Mouse (Mus musculus) liver, postnatal 0 days (tissue): ENCODE measurements at regions not wholly inside any gene's neighbourhood (a gene's known extent, or its start where the extent isn't known, plus 50 kb on each side); places are given as distances from the start of the nearest gene placed in this dataset.

Source experiments
- ATAC-seq: fragments of 200-750 bp; cut with Nextera tagmentation; 2 replicates; pipeline ENCODE4 v1.8.0; 2017; ENCODE audit warnings: mild to moderate bottlenecking, moderate library complexity
- DNase-seq: peaks from one replicate; pipeline ENCODE4 v3.0.0-alpha.2; 2016
- H3K27ac ChIP-seq: fragments of 300-500 bp; sonication (generic); 2 replicates; pipeline ENCODE4 v1.5.1; 2014; ENCODE audit warnings: antibody characterized with exemption, moderate library complexity, mild to moderate bottlenecking, low read depth
- H3K27me3 ChIP-seq: fragments of 300-500 bp; sonication (generic); 2 replicates; pipeline ENCODE4 v1.6.1; 2014; ENCODE audit warnings: low read length, control low read depth, mixed read lengths; ENCODE audit not compliant: insufficient read depth
- H3K36me3 ChIP-seq: fragments of 300-500 bp; sonication (generic); replicated peaks from 2 replicates; pipeline ENCODE4 v1.6.1; 2014; ENCODE audit warnings: mild to moderate bottlenecking, control low read depth, low read length, moderate library complexity, mixed read lengths; ENCODE audit not compliant: insufficient read depth
- H3K4me1 ChIP-seq: fragments of 300-500 bp; sonication (generic); 2 replicates; pipeline ENCODE4 v1.6.1; 2014; ENCODE audit warnings: antibody characterized with exemption, mild to moderate bottlenecking, control low read depth; ENCODE audit not compliant: insufficient read depth
- H3K4me2 ChIP-seq: fragments of 300-500 bp; sonication (generic); 2 replicates; pipeline ENCODE4 v1.6.1; 2014; ENCODE audit warnings: low read depth, mild to moderate bottlenecking, low read length, moderate library complexity, mixed read lengths
- H3K4me3 ChIP-seq: fragments of 300-500 bp; sonication (generic); 2 replicates; pipeline ENCODE4 v1.5.1; 2014; ENCODE audit warnings: low read depth, low read length
- H3K9ac ChIP-seq: fragments of 300-500 bp; sonication (generic); replicated peaks from 2 replicates; pipeline ENCODE4 v1.6.1; 2014; ENCODE audit warnings: mild to moderate bottlenecking, moderate library complexity
- H3K9me3 ChIP-seq: fragments of 300-500 bp; sonication (generic); 2 replicates; pipeline ENCODE4 v1.6.1; 2016; ENCODE audit warnings: mild to moderate bottlenecking, control low read depth, low read length, mixed read lengths
- CTCF ChIP-seq: sonication (generic); IDR thresholded peaks from 2 replicates; pipeline ENCODE4 v1.5.1; 2016; ENCODE audit warnings: antibody characterized with exemption, low read depth
- EP300 ChIP-seq: IDR thresholded peaks from 2 replicates; pipeline ENCODE4 v1.6.1; 2016; ENCODE audit warnings: antibody characterized with exemption, low read depth, mild to moderate bottlenecking
- WGBS: fragments of 180-500 bp; shearing (Covaris S2); extraction: QIAGEN DNeasy Blood & Tissue Kit; methylation state at CpG from one replicate; pipeline ENCODE4 v1.1.7; 2014; ENCODE audit not compliant: insufficient replicate concordance; 5-methylcytosine and 5-hydroxymethylcytosine counted together

- ATAC-seq (no peak), DNase-seq (no peak)
- H3K4me2 ChIP-seq, result no peak overlapping the region
- H3K4me3 ChIP-seq, result no peak overlapping the region
- H3K9ac ChIP-seq, result no peak overlapping the region
- WGBS, result 39% methylated on average over 2 of the region's 2 CpGs
- TF ChIP-seq CTCF, result no peak
- no peak for TF ChIP-seq EP300
- H3K36me3 ChIP-seq, result no peaks in the 10 kb centered on the region
- no peaks in the 10 kb centered on the region for H3K4me1 ChIP-seq
- H3K27ac ChIP-seq, result no peak overlapping the region
- H3K9me3 ChIP-seq, result no peaks in the 10 kb centered on the region
- H3K27me3 ChIP-seq, result no peaks in the 10 kb centered on the region
These were observed 62.9 kb downstream of the Fam84a start for GRCm38 (mm10) chr12:14088960-14089359.

- H3K4me3 ChIP-seq, result no peak overlapping the region
- no peak overlapping the region for H3K9ac ChIP-seq
- no peak for TF ChIP-seq CTCF
- no peak for TF ChIP-seq EP300
- H3K4me1 ChIP-seq, result no peaks in the 10 kb centered on the region
- H3K4me2 ChIP-seq, result no peak overlapping the region
- ATAC-seq (no peak), DNase-seq (no peak)
- no peaks in the 10 kb centered on the region for H3K27me3 ChIP-seq
- no peak overlapping the region for H3K27ac ChIP-seq
- no peaks in the 10 kb centered on the region for H3K9me3 ChIP-seq
- H3K36me3 ChIP-seq, result no peaks in the 10 kb centered on the region
- 70% methylated on average over 3 of the region's 3 CpGs for WGBS
These were observed 69.1 kb downstream of the Fam84a start for GRCm38 (mm10) chr12:14082771-14083170.

GRCm38 (mm10) chr12:14079892-14080291, 72.0 kb downstream of the Fam84a start:
- Histone ChIP-seq H3K36me3 (no peaks in the 10 kb centered on the region), H3K27ac (no peak overlapping the region), H3K4me1 (no peaks in the 10 kb centered on the region), H3K27me3 (no peaks in the 10 kb centered on the region), H3K4me2 (no peak overlapping the region), H3K9me3 (no peaks in the 10 kb centered on the region), H3K9ac (no peak overlapping the region), H3K4me3 (no peak overlapping the region)
- no peak for DNase-seq
- WGBS, result 56% methylated on average over 1 of the region's 1 CpGs
- ATAC-seq, result no peak
- TF ChIP-seq CTCF, result no peak
- TF ChIP-seq EP300, result no peak

- ATAC-seq (no peak), DNase-seq (no peak)
- WGBS, result 59% methylated on average over 4 of the region's 4 CpGs
- H3K9me3 ChIP-seq, result no peaks in the 10 kb centered on the region
- no peak overlapping the region for H3K4me2 ChIP-seq
- H3K27ac ChIP-seq, result no peak overlapping the region
- no peaks in the 10 kb centered on the region for H3K27me3 ChIP-seq
- TF ChIP-seq CTCF (no peak), EP300 (no peak)
- no peak overlapping the region for H3K9ac ChIP-seq
- H3K36me3 ChIP-seq, result no peaks in the 10 kb centered on the region
- H3K4me3 ChIP-seq, result no peak overlapping the region
- no peaks in the 10 kb centered on the region for H3K4me1 ChIP-seq
These were observed 82.8 kb downstream of the Fam84a start for GRCm38 (mm10) chr12:14069049-14069448.

GRCm38 (mm10) chr12:14065401-14065800, 86.5 kb downstream of the Fam84a start:
- Histone ChIP-seq H3K9me3 (no peaks in the 10 kb centered on the region), H3K9ac (no peak overlapping the region), H3K27me3 (no peaks in the 10 kb centered on the region), H3K27ac (no peak overlapping the region), H3K4me2 (no peak overlapping the region), H3K4me3 (no peak overlapping the region), H3K36me3 (no peaks in the 10 kb centered on the region), H3K4me1 (no peaks in the 10 kb centered on the region)
- WGBS, result 67% methylated on average over 3 of the region's 3 CpGs
- TF ChIP-seq CTCF (no peak), EP300 (no peak)
- no peak for ATAC-seq
- DNase-seq, result no peak

- Histone ChIP-seq H3K4me3 (no peak overlapping the region), H3K4me2 (no peak overlapping the region), H3K36me3 (no peaks in the 10 kb centered on the region), H3K9ac (no peak overlapping the region), H3K27ac (no peak overlapping the region), H3K27me3 (no peaks in the 10 kb centered on the region), H3K9me3 (no peaks in the 10 kb centered on the region), H3K4me1 (no peaks in the 10 kb centered on the region)
- WGBS, result 68% methylated on average over 4 of the region's 4 CpGs
- TF ChIP-seq CTCF (no peak), EP300 (no peak)
- no peak for ATAC-seq
- DNase-seq, result no peak
These were observed 88.6 kb downstream of the Fam84a start for GRCm38 (mm10) chr12:14063276-14063675.

- H3K4me2 ChIP-seq, result no peak overlapping the region
- ATAC-seq (peak; percentile 38; the same call in 1 of the 2 replicates), DNase-seq (no peak)
- H3K36me3 ChIP-seq, result no peaks in the 10 kb centered on the region
- no peak overlapping the region for H3K4me3 ChIP-seq
- TF ChIP-seq CTCF, result no peak
- no peak for TF ChIP-seq EP300
- no peaks in the 10 kb centered on the region for H3K9me3 ChIP-seq
- H3K9ac ChIP-seq, result no peak overlapping the region
- no peak overlapping the region for H3K27ac ChIP-seq
- H3K4me1 ChIP-seq, result no peaks in the 10 kb centered on the region
- WGBS, result 48% methylated on average over 4 of the region's 4 CpGs
- H3K27me3 ChIP-seq, result no peaks in the 10 kb centered on the region
These were observed 95.7 kb downstream of the Fam84a start for GRCm38 (mm10) chr12:14056116-14056515.
